In genomic region chr4:40820024-40820423, GRCm38 (mm10) we compare ENCODE assay signal across 17 mouse cellular contexts. TPM values are rescaled to one million over a fixed set of nuclear protein-coding genes. Genes with fewer than 3 reads are reported as not detected.
A peak's percentile ranks its signal among the peaks of the same experiment; 100 is the strongest.
DNase-seq lines count a peak whose midpoint lies in the region; ATAC-seq lines count a peak whose summit lies in the region.
"Had no signal": no experiment of that assay in that cellular context is flagged by ENCODE, and none has a peak within 500 bp of the region (broad histone marks: within the 10 kb centered on the region; RNA-seq: fewer than 3 reads in every experiment).

No protein-coding gene starts in this region.

- no peak overlapping the region for H3K9ac ChIP-seq in heart, embryonic 12.5 days
- H3K9ac ChIP-seq: forebrain, embryonic 13.5 days; hindbrain, embryonic 14.5 days; intestine, embryonic 15.5 days; limb, embryonic 13.5 days had no signal

- no peak overlapping the region for H3K4me3 ChIP-seq in heart, embryonic 12.5 days
- H3K4me3 ChIP-seq: forebrain, embryonic 13.5 days; intestine, embryonic 15.5 days; limb, embryonic 13.5 days; megakaryocyte, embryonic 14.5 days had no signal

- peak overlapping the region; percentile 86 for H3K27ac ChIP-seq in heart, embryonic 12.5 days (ENCODE audit: poor library complexity, severe bottlenecking)
- H3K27ac ChIP-seq: forebrain, embryonic 13.5 days; hindbrain, embryonic 14.5 days; intestine, embryonic 15.5 days; limb, embryonic 13.5 days had no signal

- H3K36me3 ChIP-seq in heart, embryonic 12.5 days: peaks cover 56% of the 10 kb centered on the region

- 47% methylated on average over 4 of the region's 4 CpGs for WGBS in heart, embryonic 12.5 days

- intact Hi-C loops in heart, postnatal 14 days (cut with DNase I): no loop called here
- intact Hi-C loops in left cerebral cortex, postnatal 4 days (cut with DNase I): no loop called here

- no peaks in the 10 kb centered on the region for H3K27me3 ChIP-seq in heart, embryonic 12.5 days (replicated peaks)
- H3K27me3 ChIP-seq: forebrain, embryonic 13.5 days; intestine, embryonic 15.5 days; limb, embryonic 13.5 days; megakaryocyte, embryonic 14.5 days had no signal

- peaks cover 81% of the 10 kb centered on the region for H3K4me1 ChIP-seq in heart, embryonic 12.5 days (replicated peaks)
- H3K4me1 ChIP-seq: intestine, embryonic 15.5 days had no signal

- DNase-seq in heart, postnatal 14 days: no peak
- peak; percentile 50 for DNase-seq in c-Kit-positive CD71-positive TER-119-positive erythroid progenitor cells, embryonic 14.5 days (ENCODE audit: low spot score)
- DNase-seq in liver: peak; percentile 20
- no peak for DNase-seq in left cerebral cortex, postnatal 4 days
- DNase-seq in ovary, postnatal 36 days (ENCODE audit: low spot score): no peak
- DNase-seq: cerebellum, adult 11 months; cerebellum, postnatal 25 days; kidney, postnatal 10 days; thymus, postnatal 36 days had no signal

- no peaks in the 10 kb centered on the region for H3K9me3 ChIP-seq in heart, embryonic 12.5 days (replicated peaks)
- H3K9me3 ChIP-seq: forebrain, embryonic 13.5 days; intestine, embryonic 15.5 days; limb, embryonic 13.5 days; megakaryocyte, embryonic 14.5 days had no signal

- peak; percentile 61; the same call in 1 of the 2 replicates for ATAC-seq in heart, embryonic 12.5 days (ENCODE audit: insufficient number of reproducible peaks, low FRiP score)
- ATAC-seq in megakaryocyte progenitor cell, adult 5-6 weeks (replicated peaks; ENCODE audit: poor library complexity): 0 out of 2 replicates have a peak, but pooled peaks have one; percentile 10
- ATAC-seq: forebrain, embryonic 13.5 days; intestine, embryonic 15.5 days; midbrain, embryonic 16.5 days had no signal

- no peak overlapping the region for H3K4me2 ChIP-seq in heart, embryonic 12.5 days
- H3K4me2 ChIP-seq: forebrain, embryonic 13.5 days; hindbrain, embryonic 14.5 days; intestine, embryonic 15.5 days; limb, embryonic 13.5 days had no signal

RNA-seq across cellular contexts. Expression of gene B4galt1, which starts 33.8 kb away (rescaled TPM):
- 56.5 and 58.0 TPM in 2 replicates for polyA plus RNA-seq in heart, embryonic 12.5 days (2016; fragmentation: Nextera tagmentation; extraction: Ambion mirVana)
- total RNA-seq in heart, postnatal 14 days (2021): 10 to 100 TPM; 65.7 to 70.3 TPM
- total RNA-seq in megakaryocyte progenitor cell, adult 5-6 weeks (2015): 69.8 and 71.5 TPM in 2 replicates
- 41.2 and 46.5 TPM in 2 replicates for total RNA-seq in megakaryocyte progenitor cell, adult 5-6 weeks (2017)
- total RNA-seq in left cerebral cortex, postnatal 4 days (2021): 1 to 10 TPM; 6.7 TPM

Comparison
In these comparisons a context has a peak if more than half of its experiments do, and no peak if none do; other contexts are left out.
1. DNase-seq: peak in c-Kit-positive CD71-positive TER-119-positive erythroid progenitor cells, embryonic 14.5 days (single experiment) and liver (single experiment); none in heart, postnatal 14 days (0 of 2), left cerebral cortex, postnatal 4 days (single experiment) and ovary, postnatal 36 days (single experiment).
2. RNA of gene B4galt1, which starts 33.8 kb away (total RNA-seq): 41.2 to 71.5 TPM in megakaryocyte progenitor cell, adult 5-6 weeks and 65.7 to 70.3 TPM in heart, postnatal 14 days; 6.7 TPM in left cerebral cortex, postnatal 4 days; every median in the first group is over 4 times any median in the second.